Comparison of ENCODE assay signal across 10 mouse cellular contexts in genomic region chr1:92949426-92949825, GRCm38 (mm10). TPM values are rescaled to one million over a fixed set of nuclear protein-coding genes. Genes with fewer than 3 reads are reported as not detected.
A peak's percentile ranks its signal among the peaks of the same experiment; 100 is the strongest.
DNase-seq lines count a peak whose midpoint lies in the region; ATAC-seq and TF ChIP-seq lines count a peak whose summit lies in the region.
"Had no signal": no experiment of that assay in that cellular context is flagged by ENCODE, and none has a peak within 500 bp of the region (broad histone marks: within the 10 kb centered on the region; RNA-seq: fewer than 3 reads in every experiment).

No protein-coding gene starts in this region.

- peak; percentile 61 for TF ChIP-seq CTCF in hindbrain, postnatal 0 days (IDR thresholded peaks at IDR 0.05; ENCODE audit: low read depth)
- TF ChIP-seq CTCF in MEL (IDR thresholded peaks at IDR 0.05 in 2 of 3, conservative IDR thresholded peaks at IDR 0.05 in 1 of 3; ENCODE audit: control insufficient read depth in 1 of 3, insufficient read depth in 1 of 3, low read depth in 2 of 3, low read length in 3 of 3, poor library complexity in 1 of 3, severe bottlenecking in 1 of 3) = peak; percentile 62 to 86 (median 71)
- peak; percentile 73 for TF ChIP-seq CTCF in liver, postnatal 0 days (IDR thresholded peaks at IDR 0.05; ENCODE audit: low read depth)

- peaks cover 40% of the 10 kb centered on the region for H3K36me3 ChIP-seq in hindbrain, postnatal 0 days (ENCODE audit: insufficient read depth, low read length)
- peaks cover 60% of the 10 kb centered on the region for H3K36me3 ChIP-seq in hindbrain, embryonic 13.5 days
- no peaks in the 10 kb centered on the region for H3K36me3 ChIP-seq in MEL (ENCODE audit: control insufficient read depth in 1 of 2, insufficient read depth in 2 of 2, low read length in 2 of 2)
- peaks cover 35% of the 10 kb centered on the region for H3K36me3 ChIP-seq in liver, postnatal 0 days (replicated peaks; ENCODE audit: insufficient read depth, low read length)
- H3K36me3 ChIP-seq in forebrain, embryonic 12.5 days (replicated peaks) = peaks cover 56% of the 10 kb centered on the region

- H3K27me3 ChIP-seq in hindbrain, postnatal 0 days (ENCODE audit: insufficient read depth, low read length) = no peaks in the 10 kb centered on the region
- no peaks in the 10 kb centered on the region for H3K27me3 ChIP-seq in hindbrain, embryonic 13.5 days
- no peaks in the 10 kb centered on the region for H3K27me3 ChIP-seq in MEL (ENCODE audit: control insufficient read depth in 1 of 2, insufficient read depth in 2 of 2, low read length in 2 of 2)
- H3K27me3 ChIP-seq in liver, postnatal 0 days (ENCODE audit: insufficient read depth, low read length) = no peaks in the 10 kb centered on the region
- no peaks in the 10 kb centered on the region for H3K27me3 ChIP-seq in forebrain, embryonic 12.5 days

- H3K4me2 ChIP-seq in hindbrain, postnatal 0 days (ENCODE audit: low read depth, low read length) = no peak overlapping the region
- H3K4me2 ChIP-seq in hindbrain, embryonic 13.5 days = no peak overlapping the region
- no peak overlapping the region for H3K4me2 ChIP-seq in liver, postnatal 0 days (ENCODE audit: low read depth, low read length)
- no peak overlapping the region for H3K4me2 ChIP-seq in forebrain, embryonic 12.5 days

- no peaks in the 10 kb centered on the region for H3K79me2 ChIP-seq in MEL (ENCODE audit: control insufficient read depth, insufficient read depth, low read length, poor library complexity)

- DNase-seq in hindbrain, postnatal 0 days (ENCODE audit: low spot score) = peak; percentile 27
- DNase-seq in B cell, adult 2 months = peak; percentile 34 to 36
- DNase-seq in MEL (ENCODE audit: low read depth, low spot score) = peak; percentile 66
- DNase-seq in liver, postnatal 0 days = peak; percentile 52
- no peak for DNase-seq in ovary, postnatal 14 days (ENCODE audit: low spot score)
- DNase-seq: cerebellum, adult 18-20 months had no signal

- no peaks in the 10 kb centered on the region for H3K4me1 ChIP-seq in hindbrain, postnatal 0 days (ENCODE audit: insufficient read depth, low read length)
- no peaks in the 10 kb centered on the region for H3K4me1 ChIP-seq in hindbrain, embryonic 13.5 days (replicated peaks)
- H3K4me1 ChIP-seq in MEL (ENCODE audit: control insufficient read depth in 1 of 2, insufficient read depth in 2 of 2, low read length in 2 of 2) = no peaks in the 10 kb centered on the region
- no peaks in the 10 kb centered on the region for H3K4me1 ChIP-seq in liver, postnatal 0 days (ENCODE audit: insufficient read depth)
- no peaks in the 10 kb centered on the region for H3K4me1 ChIP-seq in forebrain, embryonic 12.5 days

- TF ChIP-seq EP300 in MEL (IDR thresholded peaks at IDR 0.05; ENCODE audit: low read depth in 1 of 2, low read length in 2 of 2) = no peak
- TF ChIP-seq EP300 in liver, postnatal 0 days (IDR thresholded peaks at IDR 0.05; ENCODE audit: low read depth) = no peak

- H3K27ac ChIP-seq in hindbrain, postnatal 0 days = no peak overlapping the region
- H3K27ac ChIP-seq in hindbrain, embryonic 13.5 days = no peak overlapping the region
- H3K27ac ChIP-seq in MEL (ENCODE audit: control insufficient read depth, low read depth, low read length) = no peak overlapping the region
- no peak overlapping the region for H3K27ac ChIP-seq in liver, postnatal 0 days (ENCODE audit: low read depth)
- no peak overlapping the region for H3K27ac ChIP-seq in forebrain, embryonic 12.5 days

- no peak for TF ChIP-seq POLR2A in MEL (IDR thresholded peaks at IDR 0.05; ENCODE audit: control insufficient read depth in 1 of 2, insufficient read depth in 1 of 2, low read depth in 1 of 2, low read length in 2 of 2, poor library complexity in 1 of 2)

- no peak overlapping the region for H3K4me3 ChIP-seq in hindbrain, postnatal 0 days (ENCODE audit: low read length)
- no peak overlapping the region for H3K4me3 ChIP-seq in hindbrain, embryonic 13.5 days
- no peak overlapping the region for H3K4me3 ChIP-seq in MEL (ENCODE audit: control insufficient read depth in 1 of 2, insufficient read depth in 1 of 2, low read depth in 2 of 2, low read length in 2 of 2)
- no peak overlapping the region for H3K4me3 ChIP-seq in liver, postnatal 0 days (ENCODE audit: low read depth, low read length)
- no peak overlapping the region for H3K4me3 ChIP-seq in forebrain, embryonic 12.5 days (replicated peaks)

- 67% methylated on average over 6 of the region's 6 CpGs for WGBS in hindbrain, postnatal 0 days
- 64% methylated on average over 6 of the region's 6 CpGs for whole genome bisulfite sequencing in hindbrain, embryonic 13.5 days
- 60% methylated on average over 6 of the region's 6 CpGs for WGBS in liver, postnatal 0 days (ENCODE audit: insufficient replicate concordance)
- 59% methylated on average over 6 of the region's 6 CpGs for WGBS in forebrain, embryonic 12.5 days

- no peaks in the 10 kb centered on the region for H3K9me3 ChIP-seq in hindbrain, postnatal 0 days (ENCODE audit: low read length)
- no peaks in the 10 kb centered on the region for H3K9me3 ChIP-seq in hindbrain, embryonic 13.5 days
- no peaks in the 10 kb centered on the region for H3K9me3 ChIP-seq in MEL (replicated peaks; ENCODE audit: insufficient read depth, low read length)
- no peaks in the 10 kb centered on the region for H3K9me3 ChIP-seq in liver, postnatal 0 days (ENCODE audit: low read length)
- H3K9me3 ChIP-seq in forebrain, embryonic 12.5 days = no peaks in the 10 kb centered on the region

- ATAC-seq in hindbrain, postnatal 0 days = peak; percentile 22; the same call in 1 of the 2 replicates
- ATAC-seq in hindbrain, embryonic 13.5 days (ENCODE audit: low FRiP score) = no peak
- ATAC-seq in liver, postnatal 0 days = peak; percentile 21; the same call in 1 of the 2 replicates
- no peak for ATAC-seq in activated CD4-positive, CD25-positive, alpha-beta regulatory T cell, adult 4 months
- ATAC-seq in forebrain, embryonic 12.5 days (ENCODE audit: low FRiP score) = no peak

- H3K9ac ChIP-seq in hindbrain, postnatal 0 days (replicated peaks; ENCODE audit: low read length) = no peak overlapping the region
- no peak overlapping the region for H3K9ac ChIP-seq in hindbrain, embryonic 13.5 days
- no peak overlapping the region for H3K9ac ChIP-seq in MEL (ENCODE audit: control insufficient read depth, low read depth, low read length, poor library complexity, severe bottlenecking)
- no peak overlapping the region for H3K9ac ChIP-seq in liver, postnatal 0 days (replicated peaks)
- no peak overlapping the region for H3K9ac ChIP-seq in forebrain, embryonic 12.5 days

- TF ChIP-seq RAD21 in MEL (IDR thresholded peaks at IDR 0.05; ENCODE audit: low read depth, low read length) = peak; percentile 53

RNA-seq across cellular contexts. Expression of gene Gpr35, which starts 1.2 kb away (rescaled TPM):
- 0.32 and 0.42 TPM in 2 replicates for total RNA-seq in hindbrain, postnatal 0 days (2014; rRNA removed)
- polyA plus RNA-seq in hindbrain, postnatal 0 days (2015; fragmentation: Nextera tagmentation; extraction: Ambion mirVana) = 0.13 and 0.47 TPM in 2 replicates
- 0.39 and 0.65 TPM in 2 replicates for polyA plus RNA-seq in hindbrain, embryonic 13.5 days (2015; fragmentation: Nextera tagmentation; extraction: Ambion mirVana)
- total RNA-seq in MEL (2012; rRNA removed) = not detected in 2 replicates
- under 1 TPM in 1 of 2 experiments, not detected in 1; 0.22 TPM for polyA plus RNA-seq in MEL (2012; ENCODE audit: insufficient read depth in 1 of 2, insufficient read length in 2 of 2, low read depth in 1 of 2, low replicate concordance in 2 of 2, missing spikeins in 1 of 2)
- polyA plus RNA-seq in liver, postnatal 0 days (2015; fragmentation: Nextera tagmentation; extraction: Ambion mirVana) = 1.1 and 1.4 TPM in 2 replicates
- polyA plus RNA-seq in activated CD4-positive, CD25-positive, alpha-beta regulatory T cell, adult 4 months (2017; shearing (Covaris generic)) = under 1 TPM; 0.21 to 0.61 TPM
- polyA plus RNA-seq in forebrain, embryonic 12.5 days (2016; fragmentation: Nextera tagmentation; extraction: Ambion mirVana) = 0.51 and 0.63 TPM in 2 replicates

RNA-seq across cellular contexts. Expression of gene Capn10, which starts 15.2 kb away (rescaled TPM):
- total RNA-seq in hindbrain, postnatal 0 days (2014; rRNA removed) = 79.7 and 101 TPM in 2 replicates
- polyA plus RNA-seq in hindbrain, postnatal 0 days (2015; fragmentation: Nextera tagmentation; extraction: Ambion mirVana) = 50.4 and 51.0 TPM in 2 replicates
- polyA plus RNA-seq in hindbrain, embryonic 13.5 days (2015; fragmentation: Nextera tagmentation; extraction: Ambion mirVana) = 58.9 TPM in 2 replicates
- total RNA-seq in MEL (2012; rRNA removed) = 30.5 and 30.7 TPM in 2 replicates
- 10 to 100 TPM in 1 of 2 experiments, not detected in 1; 43.3 TPM for polyA plus RNA-seq in MEL (2012; ENCODE audit: insufficient read depth in 1 of 2, insufficient read length in 2 of 2, low read depth in 1 of 2, low replicate concordance in 2 of 2, missing spikeins in 1 of 2)
- 25.6 and 25.8 TPM in 2 replicates for polyA plus RNA-seq in liver, postnatal 0 days (2015; fragmentation: Nextera tagmentation; extraction: Ambion mirVana)
- 1 to 10 TPM; 4.0 to 8.0 TPM for polyA plus RNA-seq in activated CD4-positive, CD25-positive, alpha-beta regulatory T cell, adult 4 months (2017; shearing (Covaris generic))
- polyA plus RNA-seq in forebrain, embryonic 12.5 days (2016; fragmentation: Nextera tagmentation; extraction: Ambion mirVana) = 52.0 and 52.9 TPM in 2 replicates

RNA-seq across cellular contexts. Expression of gene Rnpepl1, which starts 38.8 kb away (rescaled TPM):
- total RNA-seq in hindbrain, postnatal 0 days (2014; rRNA removed) = 58.2 and 64.9 TPM in 2 replicates
- 25.5 and 31.3 TPM in 2 replicates for polyA plus RNA-seq in hindbrain, postnatal 0 days (2015; fragmentation: Nextera tagmentation; extraction: Ambion mirVana)
- polyA plus RNA-seq in hindbrain, embryonic 13.5 days (2015; fragmentation: Nextera tagmentation; extraction: Ambion mirVana) = 22.4 and 26.5 TPM in 2 replicates
- 25.2 and 31.1 TPM in 2 replicates for total RNA-seq in MEL (2012; rRNA removed)
- 10 to 100 TPM in 1 of 2 experiments, not detected in 1; 91.0 TPM for polyA plus RNA-seq in MEL (2012; ENCODE audit: insufficient read depth in 1 of 2, insufficient read length in 2 of 2, low read depth in 1 of 2, low replicate concordance in 2 of 2, missing spikeins in 1 of 2)
- 16.1 and 16.2 TPM in 2 replicates for polyA plus RNA-seq in liver, postnatal 0 days (2015; fragmentation: Nextera tagmentation; extraction: Ambion mirVana)
- 10 to 100 TPM; 23.3 to 25.3 TPM for polyA plus RNA-seq in activated CD4-positive, CD25-positive, alpha-beta regulatory T cell, adult 4 months (2017; shearing (Covaris generic))
- polyA plus RNA-seq in forebrain, embryonic 12.5 days (2016; fragmentation: Nextera tagmentation; extraction: Ambion mirVana) = 26.2 and 34.6 TPM in 2 replicates

RNA-seq across cellular contexts. Expression of gene Dusp28, which starts 42.6 kb away (rescaled TPM):
- total RNA-seq in hindbrain, postnatal 0 days (2014; rRNA removed) = 25.2 and 36.6 TPM in 2 replicates
- polyA plus RNA-seq in hindbrain, postnatal 0 days (2015; fragmentation: Nextera tagmentation; extraction: Ambion mirVana) = 21.9 and 22.8 TPM in 2 replicates
- polyA plus RNA-seq in hindbrain, embryonic 13.5 days (2015; fragmentation: Nextera tagmentation; extraction: Ambion mirVana) = 14.9 and 15.8 TPM in 2 replicates
- 10.1 and 11.9 TPM in 2 replicates for total RNA-seq in MEL (2012; rRNA removed)
- polyA plus RNA-seq in MEL (2012; ENCODE audit: insufficient read depth in 1 of 2, insufficient read length in 2 of 2, low read depth in 1 of 2, low replicate concordance in 2 of 2, missing spikeins in 1 of 2) = 10 to 100 TPM in 1 of 2 experiments, not detected in 1; 12.0 TPM
- 17.4 and 20.2 TPM in 2 replicates for polyA plus RNA-seq in liver, postnatal 0 days (2015; fragmentation: Nextera tagmentation; extraction: Ambion mirVana)
- 1 to 10 TPM; 4.3 TPM for polyA plus RNA-seq in activated CD4-positive, CD25-positive, alpha-beta regulatory T cell, adult 4 months (2017; shearing (Covaris generic))
- polyA plus RNA-seq in forebrain, embryonic 12.5 days (2016; fragmentation: Nextera tagmentation; extraction: Ambion mirVana) = 14.1 and 15.1 TPM in 2 replicates

RNA-seq across cellular contexts. Expression of gene Ankmy1, which starts 46.7 kb away (rescaled TPM):
- total RNA-seq in hindbrain, postnatal 0 days (2014; rRNA removed) = 0.25 TPM in 1 of 2 replicates, not detected in the other
- polyA plus RNA-seq in hindbrain, postnatal 0 days (2015; fragmentation: Nextera tagmentation; extraction: Ambion mirVana) = 0.39 and 0.62 TPM in 2 replicates
- polyA plus RNA-seq in hindbrain, embryonic 13.5 days (2015; fragmentation: Nextera tagmentation; extraction: Ambion mirVana) = 0.23 and 0.98 TPM in 2 replicates
- 0.07 TPM in 1 of 2 replicates, not detected in the other for total RNA-seq in MEL (2012; rRNA removed)
- polyA plus RNA-seq in MEL (2012; ENCODE audit: insufficient read depth in 1 of 2, insufficient read length in 2 of 2, low read depth in 1 of 2, low replicate concordance in 2 of 2, missing spikeins in 1 of 2) = under 1 TPM in 1 of 2 experiments, not detected in 1; 0.08 TPM
- polyA plus RNA-seq in liver, postnatal 0 days (2015; fragmentation: Nextera tagmentation; extraction: Ambion mirVana) = 0.05 TPM in 1 of 2 replicates, not detected in the other
- 1 to 10 TPM in 1 of 2 experiments, under 1 TPM in 1; 0.47 to 1.1 TPM for polyA plus RNA-seq in activated CD4-positive, CD25-positive, alpha-beta regulatory T cell, adult 4 months (2017; shearing (Covaris generic))
- polyA plus RNA-seq in forebrain, embryonic 12.5 days (2016; fragmentation: Nextera tagmentation; extraction: Ambion mirVana) = 0.81 and 1.1 TPM in 2 replicates
- total RNA-seq: hematopoietic stem cell, adult 5-6 weeks had no signal

Comparison
In these comparisons a context has a peak if more than half of its experiments do, and no peak if none do; other contexts are left out.
1. ATAC-seq: peak in hindbrain, postnatal 0 days (single experiment) and liver, postnatal 0 days (single experiment); none in hindbrain, embryonic 13.5 days (single experiment), activated CD4-positive, CD25-positive, alpha-beta regulatory T cell, adult 4 months (single experiment) and forebrain, embryonic 12.5 days (single experiment).
2. Peak in every context shown above with its lines, with median percentiles within 50 percentile points of each other: CTCF ChIP-seq.